ENCODE assay signal across 38 mouse cellular contexts in genomic region chr12:111211729-111212128, GRCm38 (mm10). TPM values are rescaled to one million over a fixed set of nuclear protein-coding genes. Genes with fewer than 3 reads are reported as not detected.
"Had no signal": no experiment of that assay in that cellular context is flagged by ENCODE, and none has a peak within 500 bp of the region (broad histone marks: within the 10 kb centered on the region; RNA-seq: fewer than 3 reads in every experiment).

No protein-coding gene starts in this region.

- H3K4me3 ChIP-seq: embryonic facial prominence, embryonic 10.5 days; embryonic facial prominence, embryonic 12.5 days; embryonic facial prominence, embryonic 13.5 days; embryonic facial prominence, embryonic 15.5 days; erythroblast, embryonic 14.5 days; forebrain, embryonic 10.5 days; forebrain, embryonic 12.5 days; forebrain, embryonic 13.5 days; forebrain, embryonic 15.5 days; gastrocnemius, adult 2 months; heart, adult 2 months had no signal

- ATAC-seq: forebrain, embryonic 13.5 days; forebrain, embryonic 14.5 days; forebrain, embryonic 15.5 days; forebrain, embryonic 16.5 days; forebrain, postnatal 0 days had no signal

- H3K9me3 ChIP-seq: embryonic facial prominence, embryonic 10.5 days; embryonic facial prominence, embryonic 12.5 days; embryonic facial prominence, embryonic 13.5 days; embryonic facial prominence, embryonic 15.5 days; forebrain, embryonic 10.5 days; forebrain, embryonic 12.5 days; forebrain, embryonic 13.5 days; forebrain, embryonic 15.5 days had no signal

- H3K4me2 ChIP-seq: embryonic facial prominence, embryonic 12.5 days; embryonic facial prominence, embryonic 13.5 days; embryonic facial prominence, embryonic 15.5 days; forebrain, embryonic 12.5 days; forebrain, embryonic 13.5 days; forebrain, embryonic 15.5 days had no signal

- H3K36me3 ChIP-seq: embryonic facial prominence, embryonic 12.5 days; embryonic facial prominence, embryonic 13.5 days; embryonic facial prominence, embryonic 15.5 days; forebrain, embryonic 12.5 days; forebrain, embryonic 15.5 days had no signal

- H3K27me3 ChIP-seq: embryonic facial prominence, embryonic 12.5 days; embryonic facial prominence, embryonic 13.5 days; embryonic facial prominence, embryonic 15.5 days; forebrain, embryonic 12.5 days; forebrain, embryonic 13.5 days; forebrain, embryonic 15.5 days had no signal

- DNase-seq: cerebellum, adult 9-10 months; cerebellum, adult 9-11 months; cerebellum, postnatal 10 days; cerebellum, postnatal 14 days; cerebellum, postnatal 25 days; cerebellum, postnatal 36 days; embryo, embryonic 11 days; forebrain, postnatal 0 days; gastrocnemius, adult 2 months; gastrocnemius, postnatal 10 days; gastrocnemius, postnatal 14 days; gastrocnemius, postnatal 25 days; gastrocnemius, postnatal 36 days; heart, adult 11 months; heart, adult 18-20 months; heart, adult 2 months had no signal

- H3K27ac ChIP-seq: embryonic facial prominence, embryonic 10.5 days; embryonic facial prominence, embryonic 12.5 days; embryonic facial prominence, embryonic 13.5 days; embryonic facial prominence, embryonic 15.5 days; forebrain, embryonic 10.5 days; forebrain, embryonic 12.5 days; forebrain, embryonic 13.5 days; forebrain, embryonic 15.5 days; gastrocnemius, adult 2 months; heart, adult 2 months had no signal

- H3K9ac ChIP-seq: embryonic facial prominence, embryonic 12.5 days; embryonic facial prominence, embryonic 13.5 days; embryonic facial prominence, embryonic 15.5 days; forebrain, embryonic 12.5 days; forebrain, embryonic 13.5 days; forebrain, embryonic 15.5 days; forebrain, postnatal 0 days had no signal

- H3K4me1 ChIP-seq: embryonic facial prominence, embryonic 12.5 days; embryonic facial prominence, embryonic 15.5 days; forebrain, embryonic 10.5 days; forebrain, embryonic 12.5 days; forebrain, embryonic 15.5 days had no signal

RNA-seq across cellular contexts. Expression of gene 4930595D18Rik, which starts 27.4 kb away (rescaled TPM):
- total RNA-seq: gastrocnemius, adult 18-20 months; gastrocnemius, adult 8-10 months; gastrocnemius, postnatal 14 days; gastrocnemius, postnatal 25 days; gastrocnemius, postnatal 36 days; granulocyte monocyte progenitor cell, adult 5-6 weeks; heart, adult 18-20 months; heart, adult 2 months; heart, adult 8-10 months had no signal
- polyA plus RNA-seq: cortical plate, adult 2 months; embryonic facial prominence, embryonic 10.5 days; embryonic facial prominence, embryonic 11.5 days; embryonic facial prominence, embryonic 12.5 days; embryonic facial prominence, embryonic 13.5 days; embryonic facial prominence, embryonic 14.5 days; embryonic facial prominence, embryonic 15.5 days; erythroblast, embryonic 14.5 days; forebrain, embryonic 10.5 days; forebrain, embryonic 11.5 days; forebrain, embryonic 12.5 days; forebrain, embryonic 14.5 days; forebrain, embryonic 15.5 days; forebrain, embryonic 16.5 days; forebrain, postnatal 0 days; frontal cortex, adult 2 months; gonadal fat pad, adult 2 months; heart, adult 2 months had no signal

RNA-seq across cellular contexts. Expression of gene Amn, which starts 59.2 kb away (rescaled TPM):
- total RNA-seq: common myeloid progenitor, adult 5-6 weeks; gastrocnemius, adult 18-20 months; gastrocnemius, adult 2 months; gastrocnemius, adult 8-10 months; gastrocnemius, postnatal 25 days; gastrocnemius, postnatal 36 days; heart, adult 18-20 months; heart, adult 2 months had no signal
- polyA plus RNA-seq: forebrain, embryonic 11.5 days; heart, adult 2 months had no signal
